Mouse (Mus musculus): ENCODE measurements around the gene Vwa5b1.

Vwa5b1 gene

GRCm38 (mm10) chr4:138530011-138530410 lies 105.7 kb downstream of the Vwa5b1 start:
- in situ Hi-C loops (cut with MboI, MseI), result no loop called here

GRCm38 (mm10) chr4:138525684-138526083 lies 110.0 kb downstream of the Vwa5b1 start:
- in situ Hi-C loops (cut with MboI, MseI), result no loop called here

- in situ Hi-C loops (cut with MboI, MseI), result no loop called here
Observed at GRCm38 (mm10) chr4:138524769-138525168, 110.9 kb downstream of the Vwa5b1 start.

- in situ Hi-C loops (cut with MboI, MseI), result no loop called here
Observed at GRCm38 (mm10) chr4:138523775-138524174, 111.9 kb downstream of the Vwa5b1 start.

- in situ Hi-C loops (cut with MboI, MseI), result no loop called here
Observed at GRCm38 (mm10) chr4:138522296-138522695, 113.4 kb downstream of the Vwa5b1 start.

GRCm38 (mm10) chr4:138517153-138517789 lies 118.4 kb downstream of the Vwa5b1 start:
- in situ Hi-C loops (cut with MboI, MseI), result no loop called here

- in situ Hi-C loops (cut with MboI, MseI), result no loop called here
Observed at GRCm38 (mm10) chr4:138516448-138516847, 119.2 kb downstream of the Vwa5b1 start.

All from regulatory T cell (primary cell).